Mouse (Mus musculus) neural tube, embryonic 15.5 days (tissue): ENCODE results near the gene Anxa6. TPM values are rescaled to one million over a fixed set of nuclear protein-coding genes. Genes with fewer than 3 reads are reported as not detected.

Source experiments
- ATAC-seq: fragments of 200-750 bp; cut with Nextera tagmentation; 2 replicates; pipeline ENCODE4 v1.8.0; 2017; ENCODE audit warnings: mild to moderate bottlenecking, moderate TSS enrichment, moderate library complexity; ENCODE audit not compliant: low FRiP score
- H3K27ac ChIP-seq: fragments of 300-500 bp; sonication (generic); replicated peaks from 2 replicates; pipeline ENCODE4 v1.5.1; 2015; ENCODE audit warnings: mild to moderate bottlenecking, inconsistent platforms
- H3K27me3 ChIP-seq: fragments of 300-500 bp; sonication (generic); replicated peaks from 2 replicates; pipeline ENCODE4 v1.6.1; 2015; ENCODE audit warnings: inconsistent platforms
- H3K36me3 ChIP-seq: fragments of 300-500 bp; sonication (generic); 2 replicates; pipeline ENCODE4 v1.6.1; 2015; ENCODE audit warnings: inconsistent platforms
- H3K4me1 ChIP-seq: fragments of 300-500 bp; sonication (generic); 2 replicates; pipeline ENCODE4 v1.6.1; 2015; ENCODE audit warnings: inconsistent platforms
- H3K4me2 ChIP-seq: fragments of 300-500 bp; sonication (generic); 2 replicates; pipeline ENCODE4 v1.6.1; 2015; ENCODE audit warnings: inconsistent platforms, mild to moderate bottlenecking, moderate library complexity
- H3K4me3 ChIP-seq: fragments of 300-500 bp; sonication (generic); replicated peaks from 2 replicates; pipeline ENCODE4 v1.5.1; 2015; ENCODE audit warnings: mild to moderate bottlenecking, inconsistent platforms
- H3K9ac ChIP-seq: fragments of 300-500 bp; sonication (generic); replicated peaks from 2 replicates; pipeline ENCODE4 v1.6.1; 2015; ENCODE audit warnings: mild to moderate bottlenecking, inconsistent platforms
- H3K9me3 ChIP-seq: fragments of 300-500 bp; sonication (generic); replicated peaks from 2 replicates; pipeline ENCODE4 v1.6.1; 2016; ENCODE audit warnings: inconsistent platforms
- WGBS: fragments of 180-500 bp; shearing (Covaris S2); methylation state at CpG from one replicate; pipeline ENCODE4 v1.1.7; 2015; ENCODE audit warnings: mixed read lengths; 5-methylcytosine and 5-hydroxymethylcytosine counted together
- polyA plus RNA-seq: library from polyadenylated mRNA; unstranded; fragments of >200 nt; fragmentation: Nextera tagmentation; extraction: Ambion mirVana; gene quantifications from 2 replicates; pipeline ENCODE4 v1.2.1, GENCODE M21; 2015

Gene Anxa6
- polyA plus RNA-seq, 1 experiment from 2014 or later: 98.4 TPM

DNA sequence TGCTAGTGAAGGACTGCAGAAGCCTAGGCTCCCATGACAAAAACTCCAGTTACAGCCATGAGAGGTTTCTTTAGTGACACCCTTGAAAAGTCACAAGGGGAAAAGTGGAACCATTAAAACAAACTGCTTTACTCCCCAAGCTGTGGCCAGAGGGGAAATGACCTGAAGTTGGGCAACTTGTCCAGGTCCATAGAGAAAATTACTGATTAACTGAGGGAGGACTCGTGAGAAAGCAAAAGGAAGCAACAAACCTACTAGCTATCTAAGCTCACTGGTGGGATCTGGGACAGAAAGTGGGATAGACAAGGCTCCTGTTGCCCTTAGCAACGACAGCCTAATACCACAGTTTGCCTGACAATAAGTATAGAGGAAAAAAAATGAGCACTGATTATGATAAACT lies 4.7 kb downstream of the Anxa6 start:
- Histone ChIP-seq H3K27me3 (0 out of 2 replicates have a peak, but pooled peaks cover 7% of the 10 kb centered on the region), H3K9me3 (no peaks in the 10 kb centered on the region), H3K4me1 (peaks cover 68% of the 10 kb centered on the region), H3K27ac (no peak overlapping the region), H3K9ac (no peak overlapping the region), H3K4me3 (no peak overlapping the region), H3K4me2 (no peak overlapping the region), H3K36me3 (no peaks in the 10 kb centered on the region)
- no peak for ATAC-seq
- 71% methylated on average over 2 of the region's 2 CpGs for WGBS

DNA sequence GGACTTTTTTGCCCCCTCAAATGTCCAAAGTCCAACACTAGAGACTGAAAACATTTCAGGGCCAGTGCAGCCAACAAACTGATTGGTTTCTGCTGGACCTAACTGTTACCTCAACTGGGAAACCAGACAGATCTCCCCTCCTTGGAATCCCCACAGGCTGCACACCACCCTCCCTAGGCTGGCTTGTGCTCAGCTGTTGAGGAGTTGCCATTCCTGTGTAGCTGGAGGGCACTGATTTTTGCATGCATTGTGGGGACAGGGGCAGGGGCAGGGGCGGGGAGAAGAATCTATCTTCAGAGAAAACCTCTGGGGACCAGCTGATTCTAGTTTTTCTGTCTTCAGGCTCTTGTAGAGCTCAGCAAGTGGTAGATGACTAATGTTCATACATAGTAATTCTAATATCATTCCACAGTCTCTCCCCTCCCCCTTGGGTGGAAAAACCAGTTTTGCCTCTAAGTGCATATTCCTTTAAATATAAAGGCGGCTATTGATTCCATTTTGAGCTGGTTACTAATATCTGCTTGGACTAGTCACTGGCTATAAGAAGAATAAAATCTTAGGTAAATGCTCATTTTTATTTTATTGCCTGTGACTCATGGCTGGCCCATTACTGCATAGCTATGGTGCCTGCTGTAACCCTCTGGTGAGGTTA lies 5.9 kb downstream of the Anxa6 start:
- peaks cover 69% of the 10 kb centered on the region for H3K4me1 ChIP-seq

DNA sequence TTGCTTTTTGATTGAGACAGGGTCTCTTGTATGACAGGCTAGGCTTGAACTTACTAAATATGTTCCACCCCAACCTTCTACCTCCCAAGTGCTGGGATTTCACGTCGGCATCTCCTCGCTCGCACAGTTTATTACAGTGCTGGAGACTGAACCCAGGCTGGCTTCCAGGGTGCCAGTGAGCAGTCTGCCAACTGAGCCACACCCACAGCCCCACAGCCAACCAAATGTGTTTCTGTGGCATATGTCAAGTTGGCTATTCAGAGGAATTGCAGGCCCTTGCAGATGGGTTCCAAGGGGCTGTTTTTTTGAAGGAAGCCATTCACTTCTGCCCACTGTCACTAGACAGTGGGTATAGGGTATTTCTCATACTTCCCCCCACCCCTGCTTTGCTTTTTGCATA lies 7.3 kb downstream of the Anxa6 start:
- whole genome bisulfite sequencing: 62% methylated on average over 4 of the region's 4 CpGs
- peaks cover 70% of the 10 kb centered on the region for H3K4me1 ChIP-seq

More for the DNA sequence above, 5.9 kb downstream of the Anxa6 start:
- no peak overlapping the region for H3K4me2 ChIP-seq
- ATAC-seq: no peak
- H3K36me3 ChIP-seq: no peaks in the 10 kb centered on the region
- 62% methylated on average over 2 of the region's 2 CpGs for WGBS
- peak overlapping the region; percentile 41; the same call in 1 of the 2 replicates for H3K27ac ChIP-seq
- no peak overlapping the region for H3K9ac ChIP-seq
- H3K27me3 ChIP-seq: no peaks in the 10 kb centered on the region
- no peak overlapping the region for H3K4me3 ChIP-seq
- no peaks in the 10 kb centered on the region for H3K9me3 ChIP-seq

DNA sequence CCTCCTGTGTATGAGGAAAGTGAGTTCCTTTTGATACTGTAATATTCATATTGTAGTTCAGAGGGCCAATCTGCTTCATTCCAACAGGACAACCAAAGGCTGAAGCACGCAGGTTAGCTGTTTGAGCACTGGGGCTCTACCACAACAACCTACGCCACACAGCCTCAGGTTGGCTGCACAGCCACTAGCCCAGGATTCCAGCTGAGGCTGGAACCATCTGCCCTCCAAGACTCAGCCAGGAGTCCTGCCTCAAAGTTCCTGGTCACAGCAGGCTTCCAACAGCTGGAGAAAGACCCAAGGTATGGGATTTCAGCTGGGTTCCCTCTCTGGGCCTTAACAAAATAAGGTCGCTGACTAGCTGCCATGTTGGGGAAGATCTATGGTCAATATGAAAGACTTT lies 9.7 kb downstream of the Anxa6 start:
- no peak overlapping the region for H3K9ac ChIP-seq
- no peaks in the 10 kb centered on the region for H3K27me3 ChIP-seq
- peak overlapping the region; percentile 86 for H3K27ac ChIP-seq
- H3K4me3 ChIP-seq: no peak overlapping the region
- no peaks in the 10 kb centered on the region for H3K36me3 ChIP-seq
- H3K9me3 ChIP-seq: no peaks in the 10 kb centered on the region
- peaks cover 65% of the 10 kb centered on the region for H3K4me1 ChIP-seq
- WGBS: 75% methylated on average over 3 of the region's 3 CpGs
- ATAC-seq: no peak; the same call in 1 of the 2 replicates
- peak overlapping the region; percentile 13 for H3K4me2 ChIP-seq

More for the DNA sequence above, 7.3 kb downstream of the Anxa6 start:
- Histone ChIP-seq H3K36me3 (no peaks in the 10 kb centered on the region), H3K4me2 (no peak overlapping the region), H3K27ac (0 out of 2 replicates have a peak overlapping the region, but pooled peaks have one; percentile 37), H3K4me3 (no peak overlapping the region), H3K9ac (no peak overlapping the region), H3K9me3 (no peaks in the 10 kb centered on the region), H3K27me3 (no peaks in the 10 kb centered on the region)
- ATAC-seq: peak; percentile 36; the same call in 1 of the 2 replicates

DNA sequence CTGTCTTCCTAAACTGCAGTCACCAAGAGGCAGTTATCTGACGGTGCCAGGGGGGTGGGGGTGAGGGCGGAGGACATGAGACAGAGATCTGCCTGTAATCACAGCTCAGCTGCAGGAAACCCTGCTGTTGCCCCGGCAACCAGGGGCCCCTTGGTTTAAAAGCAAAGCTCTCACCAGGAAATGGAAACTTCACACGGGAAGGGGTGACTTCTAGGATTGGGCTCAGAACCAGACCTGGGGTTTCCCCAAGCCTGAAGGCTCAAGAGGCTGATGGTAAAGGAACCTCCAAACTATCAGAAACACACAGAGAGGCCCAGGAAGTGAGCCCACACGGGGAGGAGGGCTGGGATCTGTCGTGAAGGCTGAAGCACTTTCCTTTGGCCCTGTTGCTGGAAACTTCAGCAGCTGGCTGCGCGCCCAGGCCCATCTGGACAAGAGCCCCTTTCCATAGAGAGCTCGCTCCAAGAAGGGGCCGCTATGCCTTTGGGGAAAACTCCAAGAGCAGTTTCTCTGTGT lies 10.1 kb downstream of the Anxa6 start:
- H3K9me3 ChIP-seq: no peaks in the 10 kb centered on the region
- peak overlapping the region; percentile 86 for H3K27ac ChIP-seq
- H3K27me3 ChIP-seq: no peaks in the 10 kb centered on the region
- peaks cover 60% of the 10 kb centered on the region for H3K4me1 ChIP-seq
- H3K9ac ChIP-seq: no peak overlapping the region; the same call in 1 of the 2 replicates
- 9% methylated on average over 10 of the region's 10 CpGs for WGBS
- ATAC-seq: peak; percentile 79
- H3K4me3 ChIP-seq: no peak overlapping the region
- H3K36me3 ChIP-seq: no peaks in the 10 kb centered on the region
- H3K4me2 ChIP-seq: peak overlapping the region; percentile 13

DNA sequence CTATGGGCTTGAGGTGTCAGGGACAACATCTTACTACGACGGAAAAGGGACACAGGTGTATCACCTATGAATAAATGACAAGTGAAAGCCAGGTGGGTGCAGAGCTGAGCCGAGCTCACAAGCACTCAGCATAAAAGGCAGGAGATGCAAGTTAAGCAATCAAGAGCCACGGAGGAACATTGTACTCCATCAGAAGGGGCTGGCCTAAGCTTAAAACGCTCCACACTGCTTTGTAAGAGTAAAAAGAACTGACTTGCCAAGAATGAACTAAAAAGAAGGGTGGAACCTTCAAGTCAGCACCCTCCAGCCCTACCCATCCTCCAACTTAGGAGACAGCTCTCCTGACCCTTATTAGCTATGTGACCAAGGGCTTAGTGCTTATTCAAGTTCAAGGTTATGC lies 10.7 kb downstream of the Anxa6 start:
- Histone ChIP-seq H3K27ac (peak overlapping the region; percentile 86), H3K9me3 (no peaks in the 10 kb centered on the region), H3K4me1 (peaks cover 54% of the 10 kb centered on the region), H3K9ac (no peak overlapping the region; the same call in 1 of the 2 replicates), H3K4me2 (peak overlapping the region; percentile 13), H3K27me3 (no peaks in the 10 kb centered on the region), H3K36me3 (no peaks in the 10 kb centered on the region), H3K4me3 (no peak overlapping the region)
- no peak for ATAC-seq
- 64% methylated on average over 5 of the region's 5 CpGs for WGBS

DNA sequence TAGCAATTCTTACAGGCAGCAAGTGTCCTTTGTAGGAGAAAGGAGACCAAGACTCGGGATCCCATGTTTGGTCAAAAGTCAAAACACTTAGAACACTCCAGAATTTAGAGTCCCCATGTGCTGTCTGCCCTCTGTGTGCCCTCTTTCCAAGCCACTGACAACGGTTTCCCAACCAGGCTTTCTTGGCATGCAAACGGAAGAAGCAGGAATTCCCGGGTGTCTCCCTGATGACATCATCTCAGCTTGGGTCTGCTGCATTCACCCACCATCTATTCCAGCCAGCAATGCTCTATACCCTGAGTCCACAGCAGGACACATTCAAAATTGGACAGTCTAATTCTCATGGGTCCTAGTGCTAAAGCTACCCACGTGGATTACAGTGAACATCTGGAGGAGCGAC lies 11.4 kb downstream of the Anxa6 start:
- Histone ChIP-seq H3K27me3 (no peaks in the 10 kb centered on the region), H3K27ac (peak overlapping the region; percentile 86), H3K9me3 (no peaks in the 10 kb centered on the region), H3K4me2 (no peak overlapping the region), H3K9ac (no peak overlapping the region), H3K4me3 (no peak overlapping the region), H3K36me3 (no peaks in the 10 kb centered on the region), H3K4me1 (peaks cover 50% of the 10 kb centered on the region)
- WGBS: 57% methylated on average over 6 of the region's 6 CpGs
- ATAC-seq: no peak

DNA sequence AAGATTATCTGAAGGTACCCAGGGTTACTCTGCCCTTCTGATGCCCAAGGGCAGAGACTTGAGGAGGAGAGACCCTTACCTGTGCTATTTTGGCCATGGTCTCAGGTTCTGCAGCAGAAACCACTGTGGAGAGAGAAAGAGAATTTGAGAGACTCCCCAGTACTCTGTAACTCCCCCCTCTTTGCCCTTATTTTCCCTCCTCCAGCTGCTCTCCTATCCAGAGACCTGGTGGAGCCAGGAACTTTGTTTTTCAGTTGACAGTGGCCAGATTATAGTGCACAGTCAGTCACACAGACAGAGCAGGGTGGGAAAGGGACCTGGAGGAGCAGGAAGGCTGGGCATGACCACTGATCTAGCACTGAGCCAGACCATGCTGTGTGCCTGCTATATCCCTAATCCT lies 11.8 kb downstream of the Anxa6 start:
- Histone ChIP-seq H3K4me3 (no peak overlapping the region), H3K9ac (no peak overlapping the region), H3K9me3 (no peaks in the 10 kb centered on the region), H3K4me1 (peaks cover 50% of the 10 kb centered on the region), H3K4me2 (no peak overlapping the region), H3K36me3 (no peaks in the 10 kb centered on the region), H3K27ac (no peak overlapping the region), H3K27me3 (no peaks in the 10 kb centered on the region)
- no peak for ATAC-seq

DNA sequence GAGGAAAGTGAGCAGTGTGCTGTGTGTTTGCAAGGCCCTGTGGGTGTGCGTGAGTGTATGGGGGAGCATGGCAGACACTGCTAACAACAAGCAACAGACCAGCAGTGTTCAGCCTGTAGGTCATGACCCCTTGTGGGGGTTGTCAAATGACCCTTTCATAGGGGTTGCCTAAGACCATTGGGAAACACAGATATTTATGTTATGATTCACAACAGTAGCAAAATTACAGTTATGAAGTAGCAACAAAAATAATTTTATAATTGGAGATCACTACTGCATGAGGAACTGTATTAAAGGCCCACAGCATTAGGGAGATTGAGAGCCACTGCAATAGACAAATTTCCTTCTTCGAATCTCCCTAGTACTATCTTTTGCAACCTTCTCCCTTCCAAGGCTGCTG lies 13.5 kb downstream of the Anxa6 start:
- no peak for ATAC-seq
- no peak overlapping the region for H3K4me2 ChIP-seq
- H3K4me3 ChIP-seq: no peak overlapping the region
- H3K27ac ChIP-seq: no peak overlapping the region
- H3K4me1 ChIP-seq: peaks cover 55% of the 10 kb centered on the region
- H3K9ac ChIP-seq: no peak overlapping the region
- H3K9me3 ChIP-seq: no peaks in the 10 kb centered on the region
- no peaks in the 10 kb centered on the region for H3K36me3 ChIP-seq
- WGBS: 96% methylated on average over 2 of the region's 2 CpGs
- H3K27me3 ChIP-seq: no peaks in the 10 kb centered on the region

DNA sequence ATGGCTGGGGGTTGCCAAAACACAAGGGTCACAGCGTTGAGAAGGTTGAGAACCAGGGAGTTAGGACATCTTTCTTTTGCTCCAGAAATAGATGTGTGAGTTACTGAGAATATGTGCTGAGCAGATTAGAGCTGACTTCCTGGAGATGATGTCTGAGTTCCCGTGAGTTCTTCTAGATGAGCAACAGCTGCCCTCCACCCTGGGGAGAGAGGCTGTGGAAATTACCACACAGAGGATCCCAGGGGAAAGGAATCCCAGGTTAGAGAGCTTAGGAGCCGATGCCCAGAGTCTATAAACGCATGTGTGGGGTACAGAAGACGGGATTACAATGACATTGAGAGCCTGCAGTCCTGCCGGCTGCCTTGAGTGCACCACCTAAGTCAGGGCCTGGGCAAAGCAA lies 15.2 kb downstream of the Anxa6 start:
- ATAC-seq: no peak
- Histone ChIP-seq H3K4me1 (peaks cover 40% of the 10 kb centered on the region), H3K4me2 (no peak overlapping the region), H3K9ac (no peak overlapping the region), H3K9me3 (no peaks in the 10 kb centered on the region), H3K27ac (no peak overlapping the region), H3K4me3 (no peak overlapping the region), H3K27me3 (no peaks in the 10 kb centered on the region), H3K36me3 (no peaks in the 10 kb centered on the region)
- 76% methylated on average over 6 of the region's 6 CpGs for WGBS

DNA sequence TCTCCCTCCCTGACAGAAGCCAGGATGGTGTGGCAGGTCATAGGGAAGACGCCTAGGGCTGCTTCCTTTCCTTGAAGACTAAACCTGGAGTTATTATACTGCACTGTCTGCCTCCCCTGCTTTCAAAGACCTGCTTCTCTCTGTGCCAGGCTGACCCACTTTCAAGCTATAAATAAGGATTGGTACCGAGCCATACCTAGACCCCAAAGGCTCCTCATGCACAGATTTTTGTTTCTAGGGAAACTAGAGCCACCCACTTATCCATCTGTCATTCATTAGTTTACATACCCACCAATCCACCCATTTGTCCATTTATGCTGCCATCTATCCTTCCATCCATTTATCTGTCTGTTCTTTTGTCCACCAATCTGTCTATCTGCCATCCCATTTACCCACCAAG lies 16.0 kb downstream of the Anxa6 start:
- WGBS: 76% methylated on average over 2 of the region's 2 CpGs
- no peak for ATAC-seq
- H3K4me1 ChIP-seq: peaks cover 31% of the 10 kb centered on the region
- no peak overlapping the region for H3K4me2 ChIP-seq
- no peak overlapping the region for H3K9ac ChIP-seq
- H3K4me3 ChIP-seq: no peak overlapping the region
- H3K36me3 ChIP-seq: no peaks in the 10 kb centered on the region
- H3K9me3 ChIP-seq: no peaks in the 10 kb centered on the region
- H3K27me3 ChIP-seq: no peaks in the 10 kb centered on the region
- H3K27ac ChIP-seq: no peak overlapping the region

DNA sequence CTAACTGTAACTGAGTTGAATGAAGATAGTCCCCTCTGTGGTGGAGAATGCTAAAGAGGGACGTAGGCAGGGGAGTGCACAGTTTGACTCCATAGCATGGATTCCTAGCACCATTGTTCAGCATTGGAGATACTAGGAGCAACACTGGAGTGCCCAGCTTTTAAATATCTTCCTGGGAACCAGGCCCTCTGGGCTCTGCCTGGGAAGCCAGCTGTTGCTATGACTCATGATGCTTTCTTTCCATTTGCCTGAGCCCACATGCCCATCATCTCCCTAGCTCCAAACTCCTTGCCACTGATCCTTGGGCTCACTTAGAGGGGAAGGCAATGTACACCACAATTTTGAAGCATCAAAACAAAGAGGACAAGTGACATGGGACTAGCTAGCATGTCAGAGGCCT lies 16.5 kb downstream of the Anxa6 start:
- Histone ChIP-seq H3K9me3 (no peaks in the 10 kb centered on the region), H3K27ac (no peak overlapping the region), H3K9ac (no peak overlapping the region), H3K27me3 (no peaks in the 10 kb centered on the region), H3K4me2 (no peak overlapping the region), H3K36me3 (0 out of 2 replicates have a peak, but pooled peaks cover under 1% of the 10 kb centered on the region), H3K4me1 (peaks cover 27% of the 10 kb centered on the region), H3K4me3 (no peak overlapping the region)
- 57% methylated on average over 1 of the region's 1 CpGs for WGBS
- ATAC-seq: no peak
